In genomic region chr14:77248946-77249345, GRCm38 (mm10) we compare ENCODE assay signal across 22 mouse cellular contexts.
A peak's percentile ranks its signal among the peaks of the same experiment; 100 is the strongest.
DNase-seq lines count a peak whose midpoint lies in the region; TF ChIP-seq lines count a peak whose summit lies in the region.
"Had no signal": no experiment of that assay in that cellular context is flagged by ENCODE, and none has a peak within 500 bp of the region (broad histone marks: within the 10 kb centered on the region; RNA-seq: fewer than 3 reads in every experiment).

No protein-coding gene starts in this region.

- peak; percentile 20 for DNase-seq in embryo, embryonic 10 days (ENCODE audit: low spot score)
- no peak for DNase-seq in embryo, embryonic 9.5 days (ENCODE audit: extremely low spot score)
- DNase-seq in layer of hippocampus, adult 2 months (ENCODE audit: low spot score in 2 of 2): no peak
- no peak for DNase-seq in layer of hippocampus, postnatal 10 days (ENCODE audit: low spot score in 2 of 2)
- no peak for DNase-seq in cerebellum, postnatal 25 days
- DNase-seq in right cerebral cortex, adult 2 months (ENCODE audit: low spot score in 2 of 2): no peak
- no peak for DNase-seq in cerebellum, adult 2 months
- DNase-seq: adrenal gland, postnatal 14 days; cerebellum, adult 11-12 months; cerebellum, postnatal 36 days; heart, postnatal 14 days; kidney, adult 18-20 months; lung, adult 18-20 months; retina, postnatal 1 day; thymus, postnatal 36 days had no signal

- TF ChIP-seq POLR2A in embryonic fibroblast, embryonic 13.5 days (IDR thresholded peaks at IDR 0.05; ENCODE audit: low read depth, low read length): no peak
- no peak for TF ChIP-seq POLR2A in cerebellum, adult 2 months (IDR thresholded peaks at IDR 0.05; ENCODE audit: borderline replicate concordance, insufficient read depth, low read length)

- no peaks in the 10 kb centered on the region for H3K27me3 ChIP-seq in cerebellum, adult 2 months (ENCODE audit: control insufficient read depth, insufficient read depth, low read length)
- H3K27me3 ChIP-seq: forebrain, embryonic 13.5 days had no signal

- H3K4me1 ChIP-seq in embryonic fibroblast, embryonic 13.5 days (ENCODE audit: control insufficient read depth, insufficient read depth, low read length): no peaks in the 10 kb centered on the region; the same call in none of the 2 replicates
- peaks cover 5% of the 10 kb centered on the region for H3K4me1 ChIP-seq in cerebellum, adult 2 months (ENCODE audit: control insufficient read depth, insufficient read depth, low read length)

- 0 out of 2 replicates have a peak overlapping the region, but pooled peaks have one; percentile 7 for H3K27ac ChIP-seq in layer of hippocampus, adult 2 months
- peak overlapping the region; percentile 14; the same call in 1 of the 2 replicates for H3K27ac ChIP-seq in embryonic fibroblast, embryonic 13.5 days (ENCODE audit: insufficient read depth, low read length)
- no peak overlapping the region for H3K27ac ChIP-seq in cerebellum, adult 2 months (ENCODE audit: insufficient read depth, low read length)
- H3K27ac ChIP-seq: forebrain, embryonic 13.5 days; hindbrain, postnatal 0 days; kidney, postnatal 0 days; macrophage; stomach, postnatal 0 days had no signal

- WGBS in cerebellum, adult 2 months: 96% methylated on average over 7 of the region's 7 CpGs

- TF ChIP-seq CTCF in layer of hippocampus, adult 2 months (conservative IDR thresholded peaks at IDR 0.05): no peak
- no peak for TF ChIP-seq CTCF in embryonic fibroblast, embryonic 13.5 days (IDR thresholded peaks at IDR 0.05; ENCODE audit: borderline replicate concordance, insufficient read depth, low read length)
- no peak for TF ChIP-seq CTCF in cerebellum, adult 2 months (IDR thresholded peaks at IDR 0.05; ENCODE audit: borderline replicate concordance, insufficient read depth, low read depth, low read length)

- no peak overlapping the region for H3K4me3 ChIP-seq in layer of hippocampus, adult 2 months
- no peak overlapping the region for H3K4me3 ChIP-seq in embryonic fibroblast, embryonic 13.5 days (ENCODE audit: insufficient read depth, low read length)
- no peak overlapping the region for H3K4me3 ChIP-seq in cerebellum, adult 2 months (replicated peaks; ENCODE audit: insufficient read depth, low read depth, low read length)
- H3K4me3 ChIP-seq: erythroblast, embryonic 14.5 days; forebrain, embryonic 13.5 days had no signal
